Mouse (Mus musculus): ENCODE data around the gene Wdr1. TPM values are rescaled to one million over a fixed set of nuclear protein-coding genes. Genes with fewer than 3 reads are reported as not detected.

Wdr1 gene
- polyA plus RNA-seq, 1 experiment from 2014 or later = 149 TPM

GRCm38 (mm10) chr5:38505435-38505765 is 57.6 kb downstream of the Wdr1 start:
- no peak overlapping the region for H3K4me3 ChIP-seq
- 76% methylated on average over 3 of the region's 3 CpGs for WGBS
- no peaks in the 10 kb centered on the region for H3K27me3 ChIP-seq (replicated peaks)
- no peaks in the 10 kb centered on the region for H3K36me3 ChIP-seq
- no peaks in the 10 kb centered on the region for H3K9me3 ChIP-seq
- H3K9ac ChIP-seq = no peak overlapping the region
- ATAC-seq (ENCODE audit: low FRiP score, low read depth) = no peak
- H3K4me1 ChIP-seq = no peaks in the 10 kb centered on the region
- H3K27ac ChIP-seq = no peak overlapping the region
- H3K4me2 ChIP-seq (replicated peaks) = no peak overlapping the region

GRCm38 (mm10) chr5:38504747-38505434 is 58.1 kb downstream of the Wdr1 start:
- H3K4me2 ChIP-seq (replicated peaks) = no peak overlapping the region
- no peaks in the 10 kb centered on the region for H3K9me3 ChIP-seq
- no peak for ATAC-seq (ENCODE audit: low FRiP score, low read depth)
- H3K27me3 ChIP-seq (replicated peaks) = no peaks in the 10 kb centered on the region
- no peak overlapping the region for H3K9ac ChIP-seq
- no peak overlapping the region for H3K4me3 ChIP-seq
- 68% methylated on average over 6 of the region's 6 CpGs for WGBS
- no peaks in the 10 kb centered on the region for H3K36me3 ChIP-seq
- H3K27ac ChIP-seq = no peak overlapping the region
- no peaks in the 10 kb centered on the region for H3K4me1 ChIP-seq

GRCm38 (mm10) chr5:38504116-38504515 is 58.9 kb downstream of the Wdr1 start:
- H3K4me3 ChIP-seq = no peak overlapping the region
- H3K4me1 ChIP-seq = no peaks in the 10 kb centered on the region
- H3K27ac ChIP-seq = no peak overlapping the region
- 85% methylated on average over 1 of the region's 1 CpGs for WGBS
- H3K4me2 ChIP-seq (replicated peaks) = no peak overlapping the region
- no peaks in the 10 kb centered on the region for H3K36me3 ChIP-seq
- no peaks in the 10 kb centered on the region for H3K27me3 ChIP-seq (replicated peaks)
- ATAC-seq (ENCODE audit: low FRiP score, low read depth) = no peak
- no peak overlapping the region for H3K9ac ChIP-seq
- H3K9me3 ChIP-seq = no peaks in the 10 kb centered on the region

DNA sequence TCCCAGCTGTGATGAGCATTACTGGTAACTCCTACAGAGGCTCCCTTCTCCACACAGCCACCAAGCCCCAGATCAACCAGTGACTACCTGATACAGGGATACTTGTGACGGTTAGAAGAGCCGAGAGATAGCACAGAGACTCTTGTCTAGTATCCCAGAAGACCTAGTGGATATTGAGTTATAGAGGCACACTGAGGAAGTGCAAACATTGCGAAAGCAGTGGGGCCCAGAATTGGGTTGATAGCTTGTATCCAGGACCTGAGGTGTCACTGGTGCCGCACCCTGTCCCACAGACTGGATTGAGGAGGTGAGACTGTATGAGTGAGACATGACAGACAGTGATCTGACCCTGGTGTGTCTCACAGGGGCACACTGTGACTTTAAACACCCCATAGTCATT is 60.0 kb downstream of the Wdr1 start, which contains the start of gene Slc2a9:
Gene Slc2a9, minus strand, starts transcription at position 152 of the 400 bp plus-strand sequence.
- H3K27me3 ChIP-seq (replicated peaks) = no peaks in the 10 kb centered on the region
- H3K9me3 ChIP-seq = no peaks in the 10 kb centered on the region
- H3K4me2 ChIP-seq (replicated peaks) = no peak within 1 kb of the TSS
- no peak for ATAC-seq (ENCODE audit: low FRiP score, low read depth)
- H3K4me3 ChIP-seq = no peak within 1 kb of the TSS
- 89% methylated on average over 4 of the region's 4 CpGs for WGBS
- H3K4me1 ChIP-seq = no peaks in the 10 kb centered on the region
- H3K27ac ChIP-seq = no peak within 1 kb of the TSS
- H3K9ac ChIP-seq = no peak within 1 kb of the TSS
- H3K36me3 ChIP-seq = no peaks in the 10 kb centered on the region

DNA sequence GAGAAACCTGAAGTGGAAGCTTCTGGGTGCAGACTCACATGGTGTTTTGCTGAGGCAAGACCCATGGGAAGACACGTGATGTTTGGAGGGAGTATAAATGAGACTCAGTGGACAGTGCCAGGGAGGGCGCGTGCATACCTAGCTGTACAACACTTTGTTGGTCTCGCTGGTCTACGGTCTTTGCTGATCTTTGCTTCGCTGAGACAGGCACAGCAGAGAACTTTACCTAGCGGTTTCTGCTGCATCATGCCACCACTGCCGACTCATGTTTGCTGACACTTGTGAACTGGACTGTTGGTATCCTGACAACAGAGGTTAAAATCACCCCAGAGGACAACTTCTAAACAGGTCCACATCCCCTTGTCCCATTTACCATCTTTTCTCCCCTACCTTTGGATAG is 63.0 kb downstream of the Wdr1 start:
- H3K27ac ChIP-seq = no peak overlapping the region
- H3K27me3 ChIP-seq (replicated peaks) = no peaks in the 10 kb centered on the region
- H3K9ac ChIP-seq = no peak overlapping the region
- no peak overlapping the region for H3K4me2 ChIP-seq (replicated peaks)
- no peaks in the 10 kb centered on the region for H3K9me3 ChIP-seq
- H3K4me1 ChIP-seq = no peaks in the 10 kb centered on the region
- ATAC-seq (ENCODE audit: low FRiP score, low read depth) = no peak
- no peaks in the 10 kb centered on the region for H3K36me3 ChIP-seq
- no peak overlapping the region for H3K4me3 ChIP-seq
- WGBS = 94% methylated on average over 8 of the region's 8 CpGs

DNA sequence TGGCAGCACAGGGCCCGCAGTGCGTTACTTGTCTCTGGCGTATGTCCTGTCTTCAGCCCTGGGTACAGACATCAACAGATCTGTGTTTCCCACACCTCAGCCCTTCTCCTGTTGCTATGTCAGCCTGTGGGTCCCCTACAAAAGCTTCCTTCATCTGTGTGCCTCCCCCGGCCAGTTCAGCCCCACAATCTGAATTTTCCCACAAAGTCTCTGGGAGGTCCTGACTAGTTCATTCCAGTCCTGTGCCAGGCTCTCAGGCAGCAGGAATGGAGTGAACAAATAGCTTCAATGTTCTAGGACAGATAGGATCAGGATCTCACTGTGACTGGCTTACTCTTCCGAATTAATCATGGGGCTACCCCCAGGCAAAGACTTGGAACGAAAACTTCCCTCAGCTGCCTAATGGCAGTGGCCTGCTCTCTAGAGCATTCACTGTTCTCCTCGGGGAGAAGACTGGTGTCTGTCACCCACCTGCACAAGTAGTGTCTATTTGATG is 63.7 kb downstream of the Wdr1 start:
- H3K4me3 ChIP-seq = no peak overlapping the region
- H3K4me2 ChIP-seq (replicated peaks) = no peak overlapping the region
- 78% methylated on average over 7 of the region's 7 CpGs for WGBS
- H3K27me3 ChIP-seq (replicated peaks) = no peaks in the 10 kb centered on the region
- H3K27ac ChIP-seq = no peak overlapping the region
- ATAC-seq (ENCODE audit: low FRiP score, low read depth) = no peak
- H3K9ac ChIP-seq = no peak overlapping the region
- no peaks in the 10 kb centered on the region for H3K9me3 ChIP-seq
- H3K36me3 ChIP-seq = no peaks in the 10 kb centered on the region
- no peaks in the 10 kb centered on the region for H3K4me1 ChIP-seq

DNA sequence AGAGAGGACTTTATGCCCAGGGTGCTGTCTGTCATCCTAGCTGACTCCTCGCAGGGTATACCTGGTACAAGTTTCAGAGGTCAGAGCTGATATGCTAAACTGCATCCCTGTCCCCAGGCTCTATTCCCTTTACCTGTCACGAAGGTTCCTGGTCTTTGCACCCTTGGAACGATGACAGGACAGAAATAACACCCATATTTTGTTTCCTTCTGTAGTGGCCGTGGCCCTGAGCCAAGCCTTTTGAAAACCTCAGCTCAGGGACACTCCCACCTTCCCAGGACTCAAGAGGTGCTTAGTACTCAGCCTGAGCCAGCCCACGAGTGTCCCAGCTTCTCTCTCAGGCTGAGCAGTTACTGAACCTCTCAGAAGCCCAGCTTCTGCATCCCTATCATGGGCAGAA is 64.5 kb downstream of the Wdr1 start:
- no peak for ATAC-seq (ENCODE audit: low FRiP score, low read depth)
- no peak overlapping the region for H3K4me2 ChIP-seq (replicated peaks)
- no peak overlapping the region for H3K4me3 ChIP-seq
- no peaks in the 10 kb centered on the region for H3K4me1 ChIP-seq
- no peaks in the 10 kb centered on the region for H3K36me3 ChIP-seq
- no peak overlapping the region for H3K9ac ChIP-seq
- H3K27me3 ChIP-seq (replicated peaks) = no peaks in the 10 kb centered on the region
- H3K9me3 ChIP-seq = no peaks in the 10 kb centered on the region
- WGBS = 79% methylated on average over 5 of the region's 5 CpGs
- no peak overlapping the region for H3K27ac ChIP-seq

GRCm38 (mm10) chr5:38496491-38497057 is 66.4 kb downstream of the Wdr1 start:
- Histone ChIP-seq H3K4me2 (replicated peaks) (no peak overlapping the region), H3K9ac (no peak overlapping the region), H3K27me3 (replicated peaks) (no peaks in the 10 kb centered on the region), H3K9me3 (no peaks in the 10 kb centered on the region), H3K27ac (no peak overlapping the region), H3K4me1 (no peaks in the 10 kb centered on the region), H3K36me3 (no peaks in the 10 kb centered on the region), H3K4me3 (no peak overlapping the region)
- no peak for ATAC-seq (ENCODE audit: low FRiP score, low read depth)
- 84% methylated on average over 8 of the region's 8 CpGs for WGBS

DNA sequence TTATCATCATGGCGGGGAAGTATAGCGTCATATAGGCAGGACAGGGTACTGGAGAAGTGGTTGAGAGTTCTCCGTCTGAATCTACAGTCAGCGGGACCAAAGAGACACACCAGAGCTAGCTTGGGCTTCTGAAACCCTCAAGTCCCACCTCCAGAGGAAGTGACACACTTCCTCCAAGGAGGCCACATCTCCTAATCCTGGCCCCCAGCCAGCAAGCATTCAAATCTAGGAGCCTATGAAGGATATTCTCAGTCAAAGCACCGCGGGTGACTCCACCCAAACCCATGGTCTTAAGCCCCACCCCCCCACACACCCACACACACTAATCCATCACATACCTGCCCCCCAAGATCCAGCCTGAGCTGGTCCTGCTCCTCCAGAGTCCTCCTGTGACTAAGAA is 69.1 kb downstream of the Wdr1 start:
- Histone ChIP-seq H3K27ac (no peak overlapping the region), H3K9ac (no peak overlapping the region), H3K9me3 (no peaks in the 10 kb centered on the region), H3K4me2 (replicated peaks) (no peak overlapping the region), H3K4me3 (no peak overlapping the region), H3K4me1 (no peaks in the 10 kb centered on the region), H3K27me3 (replicated peaks) (no peaks in the 10 kb centered on the region), H3K36me3 (no peaks in the 10 kb centered on the region)
- ATAC-seq (ENCODE audit: low FRiP score, low read depth) = no peak
- WGBS = 89% methylated on average over 6 of the region's 6 CpGs

- Histone ChIP-seq H3K4me1 (no peaks in the 10 kb centered on the region), H3K27me3 (replicated peaks) (no peaks in the 10 kb centered on the region), H3K4me3 (no peak overlapping the region), H3K9ac (no peak overlapping the region), H3K36me3 (no peaks in the 10 kb centered on the region), H3K9me3 (no peaks in the 10 kb centered on the region), H3K4me2 (replicated peaks) (no peak overlapping the region), H3K27ac (no peak overlapping the region)
- WGBS = 89% methylated on average over 8 of the region's 8 CpGs
- no peak for ATAC-seq (ENCODE audit: low FRiP score, low read depth)
Observed at GRCm38 (mm10) chr5:38491763-38492162, 71.3 kb downstream of the Wdr1 start.

- 87% methylated on average over 4 of the region's 4 CpGs for WGBS
- Histone ChIP-seq H3K27ac (no peak overlapping the region), H3K4me3 (no peak overlapping the region), H3K4me2 (replicated peaks) (no peak overlapping the region), H3K9ac (no peak overlapping the region), H3K4me1 (no peaks in the 10 kb centered on the region), H3K27me3 (replicated peaks) (no peaks in the 10 kb centered on the region), H3K36me3 (no peaks in the 10 kb centered on the region), H3K9me3 (no peaks in the 10 kb centered on the region)
- no peak for ATAC-seq (ENCODE audit: low FRiP score, low read depth)
Observed at GRCm38 (mm10) chr5:38489739-38490138, 73.3 kb downstream of the Wdr1 start.

DNA sequence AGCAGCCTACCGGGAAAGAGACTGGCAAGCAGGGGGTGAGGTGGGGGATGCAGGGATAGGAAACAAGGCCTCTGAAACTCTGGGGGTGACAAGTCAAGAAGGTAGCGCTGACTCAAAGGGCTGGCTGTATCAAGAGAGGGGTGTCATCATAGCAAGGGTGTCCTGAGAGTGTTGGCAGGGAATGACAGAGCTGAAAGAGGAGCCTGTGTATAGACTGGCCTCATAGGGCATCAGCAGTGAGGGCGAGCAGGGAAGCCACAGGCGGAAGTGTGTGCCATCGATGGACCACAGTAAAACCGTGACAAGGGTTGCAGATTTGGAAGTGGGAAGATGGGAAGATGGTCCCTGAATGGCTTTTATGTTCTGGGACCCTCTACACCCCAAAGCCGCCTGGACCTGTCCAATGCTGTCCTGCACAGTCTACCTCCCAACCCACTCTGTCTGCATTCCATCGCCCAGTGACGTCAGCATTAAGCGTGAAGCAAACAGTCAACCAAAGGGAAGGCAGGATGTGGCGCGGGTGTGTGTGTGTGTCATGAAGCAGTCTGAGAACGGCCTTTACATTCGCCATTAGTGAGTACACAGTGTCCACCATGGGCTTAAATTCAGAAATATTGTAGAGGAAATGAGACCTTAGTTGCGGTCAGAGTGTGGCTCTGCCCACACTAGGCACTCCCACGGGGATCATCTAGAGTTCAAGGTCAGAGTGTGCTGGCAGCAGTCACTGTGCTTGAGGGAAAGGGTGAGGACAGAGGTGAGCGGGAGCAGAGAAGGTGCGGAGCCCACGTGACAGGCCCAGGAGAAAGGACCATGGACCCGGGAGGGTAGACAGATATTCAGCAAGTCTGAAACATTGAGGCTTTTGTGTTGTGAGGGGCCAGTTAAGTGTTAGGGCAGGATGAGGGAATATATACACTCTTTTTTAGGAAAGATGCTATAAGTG is 74.1 kb downstream of the Wdr1 start:
- H3K27ac ChIP-seq = no peak overlapping the region

More for the DNA sequence above, 74.1 kb downstream of the Wdr1 start:
- Histone ChIP-seq H3K4me2 (replicated peaks) (no peak overlapping the region), H3K4me1 (no peaks in the 10 kb centered on the region), H3K9me3 (no peaks in the 10 kb centered on the region), H3K27me3 (replicated peaks) (no peaks in the 10 kb centered on the region), H3K36me3 (no peaks in the 10 kb centered on the region), H3K4me3 (no peak overlapping the region), H3K9ac (no peak overlapping the region)
- ATAC-seq (ENCODE audit: low FRiP score, low read depth) = no peak
- WGBS = 86% methylated on average over 20 of the region's 20 CpGs
